Mouse (Mus musculus) erythroblast, embryonic 14.5 days (primary cell): ENCODE measurements around the gene Vmn2r86. TPM values are rescaled to one million over a fixed set of nuclear protein-coding genes. Genes with fewer than 3 reads are reported as not detected.
"Not testable (repeated sequence)": the region's sequence is repeated elsewhere in the genome, so short reads cannot be mapped to it uniquely, and the experiment has no call there.

ENCODE experiments used
- H3K27me3 ChIP-seq: 2 replicates; pipeline ENCODE4 v1.6.1; 2012; ENCODE audit warnings: inconsistent platforms; ENCODE audit not compliant: control insufficient read depth
- H3K36me3 ChIP-seq: 2 replicates; pipeline ENCODE4 v1.6.1; 2012; ENCODE audit warnings: mild to moderate bottlenecking, inconsistent platforms; ENCODE audit not compliant: control insufficient read depth
- H3K4me1 ChIP-seq: 2 replicates; pipeline ENCODE4 v1.6.1; 2012; ENCODE audit warnings: inconsistent platforms; ENCODE audit not compliant: control insufficient read depth
- H3K4me3 ChIP-seq: replicated peaks from 2 replicates; pipeline ENCODE3; 2012; ENCODE audit warnings: moderate library complexity, mild to moderate bottlenecking, inconsistent platforms
- H3K9me3 ChIP-seq: 2 replicates; pipeline ENCODE4 v1.6.1; 2012; ENCODE audit warnings: low read length, inconsistent platforms, mixed read lengths; ENCODE audit not compliant: control insufficient read depth
- GATA1 ChIP-seq: IDR thresholded peaks from 2 replicates; pipeline ENCODE4 v1.6.1; 2012; ENCODE audit warnings: low read length, inconsistent platforms, mixed read lengths
- TAL1 ChIP-seq: IDR thresholded peaks from 3 replicates; pipeline ENCODE4 v1.6.1; 2012; ENCODE audit warnings: low read length, inconsistent platforms, mixed read lengths
- polyA plus RNA-seq: library from polyadenylated mRNA; stranded (reverse); fragments of >175 nt; gene quantifications from 2 replicates; pipeline ENCODE4 v1.2.3, GENCODE M21; 2012

The Vmn2r86 gene
- polyA plus RNA-seq, result under 0.01 and 0.01 TPM in 2 replicates

DNA sequence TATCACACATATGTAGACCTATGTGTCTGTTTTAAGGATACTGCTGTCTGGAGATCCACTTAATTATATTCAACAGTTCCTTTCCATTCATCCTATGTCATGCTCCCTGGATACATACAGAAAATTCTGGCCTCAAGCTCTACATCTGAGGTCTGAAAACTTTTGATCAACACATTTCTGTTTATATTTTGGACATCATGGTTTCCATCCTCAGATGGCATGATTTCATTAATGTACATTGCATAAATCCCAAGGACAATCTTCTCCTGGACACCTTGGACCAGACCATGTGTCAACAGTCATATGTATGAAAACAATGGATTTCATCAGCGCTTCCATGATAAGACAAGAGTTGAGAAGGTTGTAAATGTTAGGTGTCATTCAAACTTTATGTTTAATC is at the start of gene Vmn2r86:
Vmn2r86 (minus strand) TSS at position 101 of the 400 bp plus-strand sequence.
- H3K36me3 ChIP-seq, H3K4me3 ChIP-seq, H3K9me3 ChIP-seq, H3K27me3 ChIP-seq, H3K4me1 ChIP-seq: not testable (repeated sequence)

DNA sequence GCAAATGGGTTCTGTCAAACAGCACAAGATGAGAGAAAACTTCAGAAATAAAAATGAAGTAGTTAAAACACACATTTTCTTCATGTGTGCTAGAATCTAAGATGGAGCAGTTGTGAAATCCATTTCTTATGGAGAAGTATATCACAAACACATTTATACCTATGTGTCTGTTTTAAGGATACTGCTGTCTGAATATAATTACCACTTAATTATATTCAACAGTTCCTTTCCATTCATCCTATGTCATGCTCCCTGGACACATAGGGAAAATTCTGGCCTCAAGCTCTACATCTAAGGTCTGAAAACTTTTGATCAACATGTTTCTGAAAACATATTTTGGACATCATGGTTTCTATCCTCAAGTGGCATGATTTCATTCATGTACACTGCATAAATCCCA is 41.4 kb upstream of the Vmn2r86 start, which contains the start of gene Vmn2r87:
Vmn2r87 (minus strand) TSS at position 101 of the 400 bp plus-strand sequence.
- no peak within 1 kb of the TSS for H3K4me3 ChIP-seq
- no peaks in the 10 kb centered on the region for H3K4me1 ChIP-seq
- H3K9me3 ChIP-seq, result peaks cover 2% of the 10 kb centered on the region; the same call in 1 of the 2 replicates
- no peaks in the 10 kb centered on the region for H3K27me3 ChIP-seq
- no peaks in the 10 kb centered on the region for H3K36me3 ChIP-seq
- TF ChIP-seq TAL1 (no peak), GATA1 (no peak)

DNA sequence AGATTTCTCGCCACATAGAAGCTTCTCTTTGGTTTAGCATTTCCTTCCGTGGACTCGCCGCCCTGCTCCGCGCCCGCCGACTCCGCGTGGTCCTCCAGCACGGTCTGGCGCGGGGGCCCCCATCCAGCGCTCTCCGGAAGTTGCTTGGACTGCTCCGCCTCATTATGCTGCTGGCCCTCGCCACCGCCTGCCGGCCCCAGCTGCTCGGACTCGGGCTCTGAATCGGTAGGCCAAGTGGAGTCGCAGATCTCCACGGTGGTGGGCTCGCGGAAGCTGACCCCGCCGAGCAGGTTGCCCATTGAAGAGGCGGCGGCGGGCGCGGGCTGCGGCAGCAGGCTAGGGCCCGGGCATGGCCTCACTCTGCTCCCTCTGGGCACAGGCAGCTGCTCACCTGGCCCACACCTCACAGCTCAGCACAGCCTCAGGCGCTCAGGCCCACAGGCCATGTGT is 14.5 kb upstream of the Vmn2r86 start:
- Histone ChIP-seq H3K9me3 (peaks cover 2% of the 10 kb centered on the region), H3K4me3 (no peak overlapping the region), H3K4me1 (no peaks in the 10 kb centered on the region), H3K27me3 (peaks cover 8% of the 10 kb centered on the region), H3K36me3 (no peaks in the 10 kb centered on the region)
- TF ChIP-seq TAL1, result no peak
- TF ChIP-seq GATA1, result no peak

DNA sequence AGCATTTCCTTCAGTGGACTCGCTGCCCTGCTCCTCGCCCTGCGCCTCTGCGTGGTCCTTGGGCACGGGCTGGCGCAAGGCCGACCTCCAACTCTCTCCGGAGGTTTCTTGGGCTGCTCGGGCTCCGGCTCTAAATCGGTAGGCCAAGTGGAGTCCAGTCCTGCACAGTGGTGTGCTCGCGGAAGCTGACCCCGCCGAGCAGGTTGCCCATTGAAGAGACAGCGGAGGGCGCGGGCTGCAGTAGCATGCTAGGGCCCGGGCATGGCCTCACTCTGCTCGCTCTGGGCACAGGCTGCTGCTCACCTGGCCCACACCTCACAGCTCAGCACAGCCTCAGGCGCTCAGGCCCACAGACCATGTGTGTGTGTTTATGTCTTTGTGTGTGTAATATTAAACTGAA is 11.1 kb downstream of the Vmn2r86 start:
- TF ChIP-seq GATA1, result no peak
- no peak for TF ChIP-seq TAL1
- no peaks in the 10 kb centered on the region for H3K4me1 ChIP-seq
- peaks cover 4% of the 10 kb centered on the region for H3K9me3 ChIP-seq
- no peak overlapping the region for H3K4me3 ChIP-seq
- no peaks in the 10 kb centered on the region for H3K27me3 ChIP-seq
- no peaks in the 10 kb centered on the region for H3K36me3 ChIP-seq

DNA sequence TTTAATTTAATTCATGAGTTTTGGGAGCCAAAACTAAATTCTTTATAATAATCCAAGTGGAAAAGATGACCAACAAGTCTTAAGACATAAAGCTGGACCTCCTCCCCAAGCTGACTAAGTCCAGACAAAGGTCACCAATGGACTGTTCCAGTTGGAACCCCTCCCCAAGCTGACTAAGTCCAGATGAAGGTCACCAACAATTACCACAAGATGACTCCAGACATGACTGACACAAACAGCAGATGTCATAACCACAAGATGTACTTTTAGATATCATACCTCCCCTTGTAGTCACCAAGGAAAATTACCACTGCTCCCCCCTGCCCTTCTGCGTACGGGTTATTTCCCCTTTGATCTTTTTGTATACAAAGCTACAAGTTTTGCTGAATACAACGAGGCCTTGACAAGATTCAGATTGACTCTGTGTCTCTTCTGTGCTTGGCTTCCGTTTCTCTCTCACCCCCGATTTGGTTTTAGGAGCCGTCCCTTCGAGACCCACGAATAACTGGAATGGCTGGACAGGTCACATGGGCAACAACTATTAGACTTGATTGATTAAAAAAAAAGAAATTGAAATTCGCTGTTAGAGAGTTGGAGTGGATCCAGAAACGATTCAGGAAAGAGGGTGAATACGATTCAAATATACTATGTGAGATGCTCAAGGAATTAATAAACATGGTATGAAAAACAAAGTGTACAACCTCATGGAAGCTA is 21.5 kb downstream of the Vmn2r86 start:
- not testable (repeated sequence) for H3K9me3 ChIP-seq, H3K4me1 ChIP-seq, H3K4me3 ChIP-seq, H3K36me3 ChIP-seq, H3K27me3 ChIP-seq

DNA sequence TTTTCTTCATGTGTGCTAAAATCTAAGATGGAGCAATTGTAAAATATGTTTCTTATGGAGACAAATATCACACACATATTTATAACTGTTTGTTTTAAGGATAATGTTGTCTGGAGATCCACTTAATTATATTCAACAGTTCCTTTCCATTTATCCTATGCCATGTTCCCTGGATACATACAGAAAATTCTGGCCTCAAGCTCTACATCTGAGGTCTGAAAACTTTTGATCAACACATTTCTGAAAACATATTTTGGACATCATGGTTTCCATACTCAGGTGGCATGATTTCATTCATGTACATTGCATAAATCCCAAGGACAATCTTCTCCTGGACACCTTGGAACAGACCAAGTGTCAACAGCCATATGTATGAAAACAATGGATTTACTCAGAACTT is 26.2 kb downstream of the Vmn2r86 start, which contains the start of gene Vmn2r85:
Vmn2r85 (minus strand) TSS at position 101 of the 400 bp plus-strand sequence.
- not testable (repeated sequence) for H3K9me3 ChIP-seq, H3K4me1 ChIP-seq, H3K27me3 ChIP-seq, H3K36me3 ChIP-seq, H3K4me3 ChIP-seq

DNA sequence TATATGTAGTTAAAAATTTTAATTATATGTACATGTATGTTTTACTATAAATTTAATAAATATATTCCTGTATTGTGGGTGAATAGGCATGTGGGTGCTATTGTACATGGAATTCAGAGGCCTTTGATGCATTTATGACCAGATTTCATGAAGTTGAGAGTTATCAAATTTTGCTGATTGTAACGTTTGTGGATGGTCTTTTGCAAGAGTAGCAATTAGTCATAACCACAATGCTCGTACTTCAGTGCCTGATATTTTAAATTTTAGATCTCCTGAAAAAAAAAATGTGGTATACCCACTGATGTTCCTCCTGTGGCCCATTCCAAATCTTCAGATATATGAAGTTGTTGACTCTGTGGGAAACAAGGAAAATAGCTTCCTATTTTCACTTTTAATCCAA is 33.5 kb downstream of the Vmn2r86 start:
- not testable (repeated sequence) for H3K4me1 ChIP-seq, H3K27me3 ChIP-seq, H3K9me3 ChIP-seq, H3K4me3 ChIP-seq, H3K36me3 ChIP-seq

DNA sequence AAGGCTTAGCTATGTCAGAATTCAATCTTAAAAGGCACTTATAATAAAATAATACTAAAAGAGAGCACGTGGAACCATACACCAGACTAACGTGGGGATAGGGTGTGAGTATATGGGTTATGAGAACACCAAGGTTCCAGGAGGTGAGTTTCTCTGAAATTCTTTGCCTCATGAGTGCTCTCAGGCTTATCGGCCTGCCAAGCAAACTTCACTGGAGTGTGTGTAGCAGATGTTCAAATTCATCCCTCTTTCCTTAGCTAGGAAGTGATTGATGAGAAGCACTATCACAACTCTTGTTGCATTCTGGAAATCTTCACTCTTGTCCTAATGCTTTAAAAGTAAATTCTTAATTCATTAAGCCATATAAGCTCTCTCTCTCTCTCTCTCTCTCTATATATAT is 35.4 kb downstream of the Vmn2r86 start:
- no peaks in the 10 kb centered on the region for H3K36me3 ChIP-seq
- H3K27me3 ChIP-seq, result no peaks in the 10 kb centered on the region
- H3K4me1 ChIP-seq, result no peaks in the 10 kb centered on the region
- no peak overlapping the region for H3K4me3 ChIP-seq
- TF ChIP-seq TAL1, result no peak
- no peak for TF ChIP-seq GATA1
- H3K9me3 ChIP-seq, result no peaks in the 10 kb centered on the region

DNA sequence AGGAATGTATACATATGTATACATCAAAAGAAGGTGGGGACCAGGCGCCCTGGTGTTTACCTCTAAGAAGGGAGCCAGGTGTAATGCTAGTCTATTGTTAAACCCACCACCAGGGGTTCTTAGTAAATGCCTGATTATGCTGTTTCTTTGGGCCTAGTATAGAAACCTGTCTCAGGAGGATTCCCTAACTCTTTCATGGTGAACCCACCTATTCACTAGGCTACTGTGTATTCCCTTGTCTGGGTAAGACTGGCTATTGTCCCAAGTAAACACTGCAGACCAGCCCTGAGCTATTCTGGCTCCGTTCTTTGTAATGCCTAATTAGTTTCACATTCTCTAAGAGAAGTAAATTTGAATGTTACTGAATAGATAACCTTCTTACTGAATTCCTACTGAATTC is 35.9 kb downstream of the Vmn2r86 start:
- H3K27me3 ChIP-seq, H3K4me3 ChIP-seq, H3K9me3 ChIP-seq, H3K36me3 ChIP-seq, H3K4me1 ChIP-seq: not testable (repeated sequence)

DNA sequence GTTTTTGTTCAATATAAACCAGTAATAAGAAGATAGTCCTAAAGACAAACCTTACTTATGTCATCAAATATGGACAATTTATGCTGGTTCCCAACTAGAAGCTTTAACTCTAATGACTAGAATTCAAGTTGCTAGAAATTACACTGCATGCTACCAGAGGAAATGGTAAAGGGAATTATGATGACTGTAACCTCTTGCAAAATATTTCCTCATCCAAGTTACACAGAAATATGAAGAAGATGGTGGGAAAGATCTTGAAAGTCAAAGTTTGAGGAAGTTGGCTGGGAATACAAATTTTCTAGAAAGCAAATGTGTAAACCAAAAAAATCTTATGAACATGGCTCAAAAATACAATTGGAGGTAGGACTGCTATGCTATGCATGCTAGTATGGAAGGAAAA is 39.5 kb downstream of the Vmn2r86 start:
- H3K4me3 ChIP-seq, H3K9me3 ChIP-seq, H3K27me3 ChIP-seq, H3K36me3 ChIP-seq, H3K4me1 ChIP-seq: not testable (repeated sequence)

DNA sequence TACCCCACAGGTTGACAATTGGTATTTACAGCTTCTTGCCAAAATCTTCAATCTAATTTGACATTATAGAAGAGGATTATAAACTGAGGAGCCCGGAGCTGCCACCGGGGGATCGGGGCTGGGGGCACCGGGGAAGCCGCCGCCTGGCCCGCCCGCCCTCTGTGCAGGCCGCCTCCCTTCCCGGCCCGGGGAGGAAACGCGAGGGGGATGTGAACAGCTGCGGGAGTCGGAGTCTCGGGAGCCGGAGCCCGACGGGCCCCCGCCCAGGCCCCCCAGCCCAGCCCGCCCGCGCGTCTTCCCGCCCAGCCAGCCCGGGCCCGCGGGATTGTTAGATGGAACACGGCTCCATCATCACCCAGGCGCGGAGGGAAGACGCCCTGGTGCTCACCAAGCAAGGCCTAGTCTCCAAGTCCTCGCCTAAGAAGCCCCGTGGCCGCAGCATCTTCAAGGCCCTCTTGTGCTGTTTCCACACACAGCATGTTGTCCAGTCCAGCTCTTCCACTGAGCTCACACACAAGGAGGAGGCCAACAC is 43.6 kb downstream of the Vmn2r86 start:
- not testable (repeated sequence) for H3K36me3 ChIP-seq, H3K4me1 ChIP-seq, H3K9me3 ChIP-seq, H3K4me3 ChIP-seq, H3K27me3 ChIP-seq
